Mouse (Mus musculus): Measurements from ENCODE around the gene Tyms. TPM values are rescaled to one million over a fixed set of nuclear protein-coding genes. Genes with fewer than 3 reads are reported as not detected.

The Tyms gene
- polyA plus RNA-seq, 1 experiment = 30.0 TPM

- WGBS = 6% methylated on average over 12 of the region's 12 CpGs
- Histone ChIP-seq H3K4me3 (ENCODE audit: extremely low read depth, insufficient read depth, insufficient read length) (no peak overlapping the region), H3K4me1 (ENCODE audit: control insufficient read depth, insufficient read depth, insufficient read length) (peaks cover 4% of the 10 kb centered on the region; the same call in 1 of the 2 replicates), H3K27ac (ENCODE audit: insufficient read depth, low read length) (no peak overlapping the region), H3K27me3 (ENCODE audit: control insufficient read depth, insufficient read depth, low read length) (peaks cover 17% of the 10 kb centered on the region), H3K36me3 (ENCODE audit: control insufficient read depth, insufficient read depth, low read length) (no peaks in the 10 kb centered on the region)
- 0 out of 2 replicates have a peak, but pooled peaks have one; percentile 12 for TF ChIP-seq CTCF (IDR thresholded peaks at IDR 0.05; ENCODE audit: extremely low read depth, insufficient read depth, insufficient read length, insufficient replicate concordance)
- no peak for TF ChIP-seq POLR2A (IDR thresholded peaks at IDR 0.05; ENCODE audit: low read depth, low read length)
- DNase-seq (ENCODE audit: low read depth in 1 of 2, low spot score in 2 of 2) = no peak
Measured at GRCm38 (mm10) chr5:30104339-30104738, 30.9 kb upstream of the Tyms start.

GRCm38 (mm10) chr5:30103340-30103739 lies 29.9 kb upstream of the Tyms start:
- no peak for DNase-seq (ENCODE audit: low read depth in 1 of 2, low spot score in 2 of 2)
- 89% methylated on average over 3 of the region's 3 CpGs for WGBS
- no peak for TF ChIP-seq CTCF (IDR thresholded peaks at IDR 0.05; ENCODE audit: extremely low read depth, insufficient read depth, insufficient read length, insufficient replicate concordance)
- TF ChIP-seq POLR2A (IDR thresholded peaks at IDR 0.05; ENCODE audit: low read depth, low read length) = no peak
- no peak overlapping the region for H3K4me3 ChIP-seq (ENCODE audit: extremely low read depth, insufficient read depth, insufficient read length)
- peaks cover 17% of the 10 kb centered on the region for H3K27me3 ChIP-seq (ENCODE audit: control insufficient read depth, insufficient read depth, low read length)
- no peak overlapping the region for H3K27ac ChIP-seq (ENCODE audit: insufficient read depth, low read length)
- H3K36me3 ChIP-seq (ENCODE audit: control insufficient read depth, insufficient read depth, low read length) = no peaks in the 10 kb centered on the region
- peaks cover 4% of the 10 kb centered on the region; the same call in 1 of the 2 replicates for H3K4me1 ChIP-seq (ENCODE audit: control insufficient read depth, insufficient read depth, insufficient read length)

- H3K27me3 ChIP-seq (ENCODE audit: control insufficient read depth, insufficient read depth, low read length) = peaks cover 1% of the 10 kb centered on the region; the same call in 1 of the 2 replicates
- no peak for TF ChIP-seq CTCF (IDR thresholded peaks at IDR 0.05; ENCODE audit: extremely low read depth, insufficient read depth, insufficient read length, insufficient replicate concordance)
- TF ChIP-seq POLR2A (IDR thresholded peaks at IDR 0.05; ENCODE audit: low read depth, low read length) = no peak
- no peak overlapping the region for H3K4me3 ChIP-seq (ENCODE audit: extremely low read depth, insufficient read depth, insufficient read length)
- 89% methylated on average over 1 of the region's 1 CpGs for WGBS
- no peak for DNase-seq (ENCODE audit: low read depth in 1 of 2, low spot score in 2 of 2)
- no peaks in the 10 kb centered on the region for H3K36me3 ChIP-seq (ENCODE audit: control insufficient read depth, insufficient read depth, low read length)
- H3K27ac ChIP-seq (ENCODE audit: insufficient read depth, low read length) = no peak overlapping the region
- H3K4me1 ChIP-seq (ENCODE audit: control insufficient read depth, insufficient read depth, insufficient read length) = no peaks in the 10 kb centered on the region
Measured at GRCm38 (mm10) chr5:30098260-30098659, 24.8 kb upstream of the Tyms start.

- WGBS = 67% methylated on average over 6 of the region's 6 CpGs
- Histone ChIP-seq H3K4me1 (ENCODE audit: control insufficient read depth, insufficient read depth, insufficient read length) (no peaks in the 10 kb centered on the region), H3K4me3 (ENCODE audit: extremely low read depth, insufficient read depth, insufficient read length) (no peak overlapping the region), H3K36me3 (ENCODE audit: control insufficient read depth, insufficient read depth, low read length) (no peaks in the 10 kb centered on the region), H3K27ac (ENCODE audit: insufficient read depth, low read length) (no peak overlapping the region), H3K27me3 (ENCODE audit: control insufficient read depth, insufficient read depth, low read length) (no peaks in the 10 kb centered on the region)
- DNase-seq (ENCODE audit: low read depth in 1 of 2, low spot score in 2 of 2) = no peak
- TF ChIP-seq CTCF (IDR thresholded peaks at IDR 0.05; ENCODE audit: extremely low read depth, insufficient read depth, insufficient read length, insufficient replicate concordance) = no peak
- no peak for TF ChIP-seq POLR2A (IDR thresholded peaks at IDR 0.05; ENCODE audit: low read depth, low read length)
Measured at GRCm38 (mm10) chr5:30095731-30096130, 22.3 kb upstream of the Tyms start.

- no peak for TF ChIP-seq POLR2A (IDR thresholded peaks at IDR 0.05; ENCODE audit: low read depth, low read length)
- TF ChIP-seq CTCF (IDR thresholded peaks at IDR 0.05; ENCODE audit: extremely low read depth, insufficient read depth, insufficient read length, insufficient replicate concordance) = no peak
- DNase-seq (ENCODE audit: low read depth in 1 of 2, low spot score in 2 of 2) = no peak
- Histone ChIP-seq H3K4me1 (ENCODE audit: control insufficient read depth, insufficient read depth, insufficient read length) (no peaks in the 10 kb centered on the region), H3K27me3 (ENCODE audit: control insufficient read depth, insufficient read depth, low read length) (no peaks in the 10 kb centered on the region), H3K36me3 (ENCODE audit: control insufficient read depth, insufficient read depth, low read length) (no peaks in the 10 kb centered on the region), H3K27ac (ENCODE audit: insufficient read depth, low read length) (no peak overlapping the region), H3K4me3 (ENCODE audit: extremely low read depth, insufficient read depth, insufficient read length) (no peak overlapping the region)
- WGBS = 60% methylated on average over 2 of the region's 2 CpGs
Measured at GRCm38 (mm10) chr5:30094399-30094798, 21.0 kb upstream of the Tyms start.

GRCm38 (mm10) chr5:30092701-30093100 lies 19.3 kb upstream of the Tyms start:
- no peaks in the 10 kb centered on the region for H3K36me3 ChIP-seq (ENCODE audit: control insufficient read depth, insufficient read depth, low read length)

GRCm38 (mm10) chr5:30072377-30072776 lies 1.0 kb downstream of the Tyms start:
- no peaks in the 10 kb centered on the region for H3K27me3 ChIP-seq (ENCODE audit: control insufficient read depth, insufficient read depth, low read length)
- H3K27ac ChIP-seq (ENCODE audit: insufficient read depth, low read length) = no peak overlapping the region
- TF ChIP-seq CTCF (IDR thresholded peaks at IDR 0.05; ENCODE audit: extremely low read depth, insufficient read depth, insufficient read length, insufficient replicate concordance) = no peak
- no peak for TF ChIP-seq POLR2A (IDR thresholded peaks at IDR 0.05; ENCODE audit: low read depth, low read length)
- peaks cover 5% of the 10 kb centered on the region; the same call in 1 of the 2 replicates for H3K4me1 ChIP-seq (ENCODE audit: control insufficient read depth, insufficient read depth, insufficient read length)
- H3K4me3 ChIP-seq (ENCODE audit: extremely low read depth, insufficient read depth, insufficient read length) = peak overlapping the region; percentile 4; the same call in 1 of the 2 replicates
- no peak for DNase-seq (ENCODE audit: low read depth in 1 of 2, low spot score in 2 of 2)
- no peaks in the 10 kb centered on the region; the same call in 1 of the 2 replicates for H3K36me3 ChIP-seq (ENCODE audit: control insufficient read depth, insufficient read depth, low read length)
- WGBS = 54% methylated on average over 3 of the region's 3 CpGs

More at GRCm38 (mm10) chr5:30092701-30093100, 19.3 kb upstream of the Tyms start:
- WGBS = 67% methylated on average over 13 of the region's 13 CpGs
- Histone ChIP-seq H3K4me1 (ENCODE audit: control insufficient read depth, insufficient read depth, insufficient read length) (no peaks in the 10 kb centered on the region), H3K27me3 (ENCODE audit: control insufficient read depth, insufficient read depth, low read length) (no peaks in the 10 kb centered on the region), H3K27ac (ENCODE audit: insufficient read depth, low read length) (no peak overlapping the region), H3K4me3 (ENCODE audit: extremely low read depth, insufficient read depth, insufficient read length) (no peak overlapping the region)
- no peak for TF ChIP-seq POLR2A (IDR thresholded peaks at IDR 0.05; ENCODE audit: low read depth, low read length)
- no peak for TF ChIP-seq CTCF (IDR thresholded peaks at IDR 0.05; ENCODE audit: extremely low read depth, insufficient read depth, insufficient read length, insufficient replicate concordance)
- DNase-seq (ENCODE audit: low read depth in 1 of 2, low spot score in 2 of 2) = no peak
